Mouse (Mus musculus): ENCODE measurements around the gene Ms4a4d. TPM values are rescaled to one million over a fixed set of nuclear protein-coding genes. Genes with fewer than 3 reads are reported as not detected.
A peak's percentile ranks its signal among the peaks of the same experiment; 100 is the strongest.
"Not testable (repeated sequence)": the region's sequence is repeated elsewhere in the genome, so short reads cannot be mapped to it uniquely, and the experiment has no call there.

Ms4a4d gene
- 0.25 TPM in 1 of 2 replicates, not detected in the other for total RNA-seq (2017)

GRCm38 (mm10) chr19:11536593-11536992, at the start of gene Ms4a4d:
TSS of gene Ms4a4d (plus strand) at chr19:11536801.
- no peak for ATAC-seq (replicated peaks in 1 of 2; ENCODE audit: insufficient read depth in 1 of 2, low FRiP score in 2 of 2, low TSS enrichment in 1 of 2, low read depth in 1 of 2, poor library complexity in 2 of 2, severe bottlenecking in 2 of 2)

GRCm38 (mm10) chr19:11491406-11492189, 45.0 kb upstream of the Ms4a4d start:
- ATAC-seq (replicated peaks in 1 of 2; ENCODE audit: insufficient read depth in 1 of 2, low FRiP score in 2 of 2, low TSS enrichment in 1 of 2, low read depth in 1 of 2, poor library complexity in 2 of 2, severe bottlenecking in 2 of 2) = no peak

- no peak for ATAC-seq (replicated peaks in 1 of 2; ENCODE audit: insufficient read depth in 1 of 2, low FRiP score in 2 of 2, low TSS enrichment in 1 of 2, low read depth in 1 of 2, poor library complexity in 2 of 2, severe bottlenecking in 2 of 2)
These were observed 43.9 kb upstream of the Ms4a4d start for GRCm38 (mm10) chr19:11492671-11493070.

- ATAC-seq (replicated peaks in 1 of 2; ENCODE audit: insufficient read depth in 1 of 2, low FRiP score in 2 of 2, low TSS enrichment in 1 of 2, low read depth in 1 of 2, poor library complexity in 2 of 2, severe bottlenecking in 2 of 2) = no peak
These were observed 42.1 kb upstream of the Ms4a4d start for GRCm38 (mm10) chr19:11494519-11494918.

- no peak for ATAC-seq (replicated peaks in 1 of 2; ENCODE audit: insufficient read depth in 1 of 2, low FRiP score in 2 of 2, low TSS enrichment in 1 of 2, low read depth in 1 of 2, poor library complexity in 2 of 2, severe bottlenecking in 2 of 2)
These were observed 40.2 kb upstream of the Ms4a4d start for GRCm38 (mm10) chr19:11496361-11496760.

GRCm38 (mm10) chr19:11497300-11497699, 39.3 kb upstream of the Ms4a4d start:
- ATAC-seq (replicated peaks in 1 of 2; ENCODE audit: insufficient read depth in 1 of 2, low FRiP score in 2 of 2, low TSS enrichment in 1 of 2, low read depth in 1 of 2, poor library complexity in 2 of 2, severe bottlenecking in 2 of 2) = not testable (repeated sequence)

- no peak for ATAC-seq (replicated peaks in 1 of 2; ENCODE audit: insufficient read depth in 1 of 2, low FRiP score in 2 of 2, low TSS enrichment in 1 of 2, low read depth in 1 of 2, poor library complexity in 2 of 2, severe bottlenecking in 2 of 2)
These were observed 35.8 kb upstream of the Ms4a4d start for GRCm38 (mm10) chr19:11500796-11501195.

- no peak for ATAC-seq (replicated peaks in 1 of 2; ENCODE audit: insufficient read depth in 1 of 2, low FRiP score in 2 of 2, low TSS enrichment in 1 of 2, low read depth in 1 of 2, poor library complexity in 2 of 2, severe bottlenecking in 2 of 2)
These were observed 35.3 kb upstream of the Ms4a4d start for GRCm38 (mm10) chr19:11501326-11501725.

- ATAC-seq (replicated peaks in 1 of 2; ENCODE audit: insufficient read depth in 1 of 2, low FRiP score in 2 of 2, low TSS enrichment in 1 of 2, low read depth in 1 of 2, poor library complexity in 2 of 2, severe bottlenecking in 2 of 2) = no peak
These were observed 31.7 kb upstream of the Ms4a4d start for GRCm38 (mm10) chr19:11504857-11505256.

GRCm38 (mm10) chr19:11513458-11513857, 23.1 kb upstream of the Ms4a4d start:
- ATAC-seq (replicated peaks in 1 of 2; ENCODE audit: insufficient read depth in 1 of 2, low FRiP score in 2 of 2, low TSS enrichment in 1 of 2, low read depth in 1 of 2, poor library complexity in 2 of 2, severe bottlenecking in 2 of 2) = no peak

GRCm38 (mm10) chr19:11516246-11516645, 20.4 kb upstream of the Ms4a4d start, which contains the start of gene Ms4a6b:
TSS of gene Ms4a6b (plus strand) at chr19:11516512.
- ATAC-seq (replicated peaks in 1 of 2; ENCODE audit: insufficient read depth in 1 of 2, low FRiP score in 2 of 2, low TSS enrichment in 1 of 2, low read depth in 1 of 2, poor library complexity in 2 of 2, severe bottlenecking in 2 of 2) = no peak

GRCm38 (mm10) chr19:11516845-11517244, 19.8 kb upstream of the Ms4a4d start:
- no peak for ATAC-seq (replicated peaks in 1 of 2; ENCODE audit: insufficient read depth in 1 of 2, low FRiP score in 2 of 2, low TSS enrichment in 1 of 2, low read depth in 1 of 2, poor library complexity in 2 of 2, severe bottlenecking in 2 of 2)

- peak; percentile 69 to 84 for ATAC-seq (replicated peaks in 1 of 2; ENCODE audit: insufficient read depth in 1 of 2, low FRiP score in 2 of 2, low TSS enrichment in 1 of 2, low read depth in 1 of 2, poor library complexity in 2 of 2, severe bottlenecking in 2 of 2)
These were observed 19.2 kb upstream of the Ms4a4d start for GRCm38 (mm10) chr19:11517373-11517772.

GRCm38 (mm10) chr19:11518356-11518755, 18.2 kb upstream of the Ms4a4d start:
- peak; percentile 57 to 71 for ATAC-seq (replicated peaks in 1 of 2; ENCODE audit: insufficient read depth in 1 of 2, low FRiP score in 2 of 2, low TSS enrichment in 1 of 2, low read depth in 1 of 2, poor library complexity in 2 of 2, severe bottlenecking in 2 of 2)

- no peak for ATAC-seq (replicated peaks in 1 of 2; ENCODE audit: insufficient read depth in 1 of 2, low FRiP score in 2 of 2, low TSS enrichment in 1 of 2, low read depth in 1 of 2, poor library complexity in 2 of 2, severe bottlenecking in 2 of 2)
These were observed 16.5 kb upstream of the Ms4a4d start for GRCm38 (mm10) chr19:11520146-11520545.

GRCm38 (mm10) chr19:11533421-11533820, 3.2 kb upstream of the Ms4a4d start:
- peak; percentile 37 to 58 for ATAC-seq (replicated peaks in 1 of 2; ENCODE audit: insufficient read depth in 1 of 2, low FRiP score in 2 of 2, low TSS enrichment in 1 of 2, low read depth in 1 of 2, poor library complexity in 2 of 2, severe bottlenecking in 2 of 2)

- ATAC-seq (replicated peaks in 1 of 2; ENCODE audit: insufficient read depth in 1 of 2, low FRiP score in 2 of 2, low TSS enrichment in 1 of 2, low read depth in 1 of 2, poor library complexity in 2 of 2, severe bottlenecking in 2 of 2) = no peak
These were observed 2.6 kb upstream of the Ms4a4d start for GRCm38 (mm10) chr19:11533888-11534445.

GRCm38 (mm10) chr19:11537336-11537735, 735 bp downstream of the Ms4a4d start:
- ATAC-seq (replicated peaks in 1 of 2; ENCODE audit: insufficient read depth in 1 of 2, low FRiP score in 2 of 2, low TSS enrichment in 1 of 2, low read depth in 1 of 2, poor library complexity in 2 of 2, severe bottlenecking in 2 of 2) = no peak

All from hematopoietic stem cell, adult 5-6 weeks (primary cell).